15 mouse cellular contexts compared by ENCODE assay signal in genomic region chr17:45578242-45578641, GRCm38 (mm10). TPM values are rescaled to one million over a fixed set of nuclear protein-coding genes. Genes with fewer than 3 reads are reported as not detected.
DNase-seq lines count a peak whose midpoint lies in the region; ATAC-seq and TF ChIP-seq lines count a peak whose summit lies in the region.
"Had no signal": no experiment of that assay in that cellular context is flagged by ENCODE, and none has a peak within 500 bp of the region (broad histone marks: within the 10 kb centered on the region; RNA-seq: fewer than 3 reads in every experiment).

No protein-coding gene starts in this region.

- intact Hi-C loops in gastrocnemius, adult 2 months (cut with DNase I), result no loop called here
- intact Hi-C loops in gastrocnemius, postnatal 36 days (cut with DNase I), result no loop called here

- no peak for TF ChIP-seq CTCF in gastrocnemius, adult 2 months (IDR thresholded peaks at IDR 0.05)
- no peak for TF ChIP-seq CTCF in ES-Bruce4 (IDR thresholded peaks at IDR 0.05; ENCODE audit: low read depth, low read length)

- no peaks in the 10 kb centered on the region for H3K36me3 ChIP-seq in kidney, embryonic 16.5 days (ENCODE audit: insufficient read depth, low read length)
- H3K36me3 ChIP-seq in ES-Bruce4 (ENCODE audit: control insufficient read depth, insufficient read depth, low read length, poor library complexity, severe bottlenecking), result no peaks in the 10 kb centered on the region
- H3K36me3 ChIP-seq in liver, embryonic 13.5 days, result no peaks in the 10 kb centered on the region
- H3K36me3 ChIP-seq: forebrain, embryonic 15.5 days; intestine, embryonic 15.5 days had no signal

- no peak for DNase-seq in gastrocnemius, adult 2 months
- DNase-seq in gastrocnemius, postnatal 36 days, result no peak
- DNase-seq in kidney, adult 18-20 months, result no peak
- no peak for DNase-seq in liver, embryonic 13.5 days
- DNase-seq in testis, postnatal 14 days (ENCODE audit: low spot score), result no peak
- DNase-seq in adrenal gland, postnatal 25 days, result no peak
- DNase-seq: layer of hippocampus, adult 9-11 months; thymus, adult 18-20 months had no signal

- WGBS in kidney, embryonic 16.5 days, result 67% methylated on average over 5 of the region's 5 CpGs
- WGBS in liver, embryonic 13.5 days (ENCODE audit: insufficient replicate concordance), result 62% methylated on average over 5 of the region's 5 CpGs

- H3K4me3 ChIP-seq in gastrocnemius, adult 2 months, result no peak overlapping the region
- no peak overlapping the region for H3K4me3 ChIP-seq in kidney, embryonic 16.5 days (ENCODE audit: low read length)
- H3K4me3 ChIP-seq in ES-Bruce4 (ENCODE audit: low read depth, low read length), result no peak overlapping the region
- no peak overlapping the region for H3K4me3 ChIP-seq in liver, embryonic 13.5 days (replicated peaks)
- H3K4me3 ChIP-seq: forebrain, embryonic 15.5 days; intestine, embryonic 15.5 days had no signal

- H3K9me3 ChIP-seq in kidney, embryonic 16.5 days (ENCODE audit: low read length), result no peaks in the 10 kb centered on the region
- no peaks in the 10 kb centered on the region for H3K9me3 ChIP-seq in ES-Bruce4 (replicated peaks; ENCODE audit: control insufficient read depth, insufficient read depth, low read length, poor library complexity, severe bottlenecking)
- H3K9me3 ChIP-seq in liver, embryonic 13.5 days (replicated peaks), result no peaks in the 10 kb centered on the region
- H3K9me3 ChIP-seq: forebrain, embryonic 15.5 days; G1E; intestine, embryonic 15.5 days had no signal

- H3K27ac ChIP-seq in gastrocnemius, adult 2 months, result peak overlapping the region; percentile 1; the same call in 1 of the 2 replicates
- H3K27ac ChIP-seq in kidney, embryonic 16.5 days (ENCODE audit: low read length), result peak overlapping the region; percentile 9; the same call in 1 of the 2 replicates
- peak overlapping the region; percentile 33 for H3K27ac ChIP-seq in ES-Bruce4 (ENCODE audit: insufficient read depth, low read length)
- peak overlapping the region; percentile 37; the same call in 1 of the 2 replicates for H3K27ac ChIP-seq in liver, embryonic 13.5 days
- H3K27ac ChIP-seq: forebrain, embryonic 15.5 days; intestine, embryonic 15.5 days had no signal

- H3K9ac ChIP-seq in kidney, embryonic 16.5 days (replicated peaks; ENCODE audit: low read length), result no peak overlapping the region
- no peak overlapping the region for H3K9ac ChIP-seq in ES-Bruce4 (ENCODE audit: low read depth, poor library complexity, severe bottlenecking)
- no peak overlapping the region; the same call in 1 of the 2 replicates for H3K9ac ChIP-seq in liver, embryonic 13.5 days
- H3K9ac ChIP-seq: forebrain, embryonic 15.5 days; intestine, embryonic 15.5 days had no signal

- H3K4me2 ChIP-seq in kidney, embryonic 16.5 days (replicated peaks; ENCODE audit: low read depth, low read length), result no peak overlapping the region
- H3K4me2 ChIP-seq in liver, embryonic 13.5 days, result no peak overlapping the region
- H3K4me2 ChIP-seq: forebrain, embryonic 15.5 days; intestine, embryonic 15.5 days had no signal

- no peaks in the 10 kb centered on the region for H3K27me3 ChIP-seq in kidney, embryonic 16.5 days (ENCODE audit: insufficient read depth, low read length)
- H3K27me3 ChIP-seq in ES-Bruce4 (ENCODE audit: control insufficient read depth, insufficient read depth, low read length, poor library complexity, severe bottlenecking), result no peaks in the 10 kb centered on the region
- H3K27me3 ChIP-seq in liver, embryonic 13.5 days, result no peaks in the 10 kb centered on the region
- H3K27me3 ChIP-seq: forebrain, embryonic 15.5 days; intestine, embryonic 15.5 days had no signal

- ATAC-seq in kidney, embryonic 16.5 days (ENCODE audit: low FRiP score, low TSS enrichment), result no peak
- no peak for ATAC-seq in liver, embryonic 13.5 days (ENCODE audit: low read depth)
- ATAC-seq: forebrain, embryonic 15.5 days; intestine, embryonic 15.5 days had no signal

- TF ChIP-seq POLR2A in ES-Bruce4 (IDR thresholded peaks at IDR 0.05; ENCODE audit: insufficient read depth, low read length), result no peak

- H3K4me1 ChIP-seq in kidney, embryonic 16.5 days (ENCODE audit: insufficient read depth, low read length), result peaks cover 21% of the 10 kb centered on the region
- peaks cover 4% of the 10 kb centered on the region for H3K4me1 ChIP-seq in ES-Bruce4 (ENCODE audit: control insufficient read depth, insufficient read depth, low read length)
- peaks cover 72% of the 10 kb centered on the region for H3K4me1 ChIP-seq in liver, embryonic 13.5 days (replicated peaks)

- no peak for TF ChIP-seq EP300 in ES-Bruce4 (IDR thresholded peaks at IDR 0.05; ENCODE audit: insufficient read depth, low read depth, low read length)

RNA-seq across cellular contexts. Expression of gene Hsp90ab1, which starts 5.2 kb away (rescaled TPM):
- total RNA-seq in gastrocnemius, adult 2 months (2021), result 1,000 to 10,000 TPM; 1,106 to 1,162 TPM
- total RNA-seq in gastrocnemius, postnatal 36 days (2021), result 100 to 1,000 TPM; 866 to 924 TPM
- 1,922 and 2,030 TPM in 2 replicates for polyA plus RNA-seq in kidney, embryonic 16.5 days (2015; fragmentation: Nextera tagmentation; extraction: Ambion mirVana)
- polyA plus RNA-seq in ES-Bruce4 (2011; ENCODE audit: insufficient read depth, insufficient read length, low read depth, missing spikeins), result 3,626 and 3,708 TPM in 2 replicates
- polyA plus RNA-seq in liver, embryonic 13.5 days (2015; fragmentation: Nextera tagmentation; extraction: Ambion mirVana), result 1,012 and 1,064 TPM in 2 replicates
- total RNA-seq in adrenal gland, postnatal 25 days (2021), result 1,940 and 2,378 TPM in 2 replicates

RNA-seq across cellular contexts. Expression of gene Slc35b2, which starts 14.6 kb away (rescaled TPM):
- total RNA-seq in gastrocnemius, adult 2 months (2021), result 10 to 100 TPM; 16.0 to 17.3 TPM
- 10 to 100 TPM; 17.3 to 21.4 TPM for total RNA-seq in gastrocnemius, postnatal 36 days (2021)
- polyA plus RNA-seq in kidney, embryonic 16.5 days (2015; fragmentation: Nextera tagmentation; extraction: Ambion mirVana), result 159 and 170 TPM in 2 replicates
- 28.2 and 31.7 TPM in 2 replicates for polyA plus RNA-seq in ES-Bruce4 (2011; ENCODE audit: insufficient read depth, insufficient read length, low read depth, missing spikeins)
- 58.0 and 58.6 TPM in 2 replicates for polyA plus RNA-seq in liver, embryonic 13.5 days (2015; fragmentation: Nextera tagmentation; extraction: Ambion mirVana)
- total RNA-seq in adrenal gland, postnatal 25 days (2021), result 59.6 and 74.2 TPM in 2 replicates

RNA-seq across cellular contexts. Expression of gene Slc29a1, which starts 21.2 kb away (rescaled TPM):
- total RNA-seq in gastrocnemius, adult 2 months (2021), result 10 to 100 TPM; 27.4 to 44.7 TPM
- total RNA-seq in gastrocnemius, postnatal 36 days (2021), result 10 to 100 TPM; 30.3 to 35.8 TPM
- polyA plus RNA-seq in kidney, embryonic 16.5 days (2015; fragmentation: Nextera tagmentation; extraction: Ambion mirVana), result 107 and 116 TPM in 2 replicates
- 132 and 134 TPM in 2 replicates for polyA plus RNA-seq in ES-Bruce4 (2011; ENCODE audit: insufficient read depth, insufficient read length, low read depth, missing spikeins)
- polyA plus RNA-seq in liver, embryonic 13.5 days (2015; fragmentation: Nextera tagmentation; extraction: Ambion mirVana), result 215 and 233 TPM in 2 replicates
- total RNA-seq in adrenal gland, postnatal 25 days (2021), result 151 and 173 TPM in 2 replicates

RNA-seq across cellular contexts. Expression of gene Nfkbie, which starts 22.7 kb away (rescaled TPM):
- under 1 TPM; 0.36 to 0.43 TPM for total RNA-seq in gastrocnemius, adult 2 months (2021)
- total RNA-seq in gastrocnemius, postnatal 36 days (2021), result under 1 TPM; 0.64 to 0.79 TPM
- 5.9 and 6.4 TPM in 2 replicates for polyA plus RNA-seq in kidney, embryonic 16.5 days (2015; fragmentation: Nextera tagmentation; extraction: Ambion mirVana)
- 2.7 and 3.0 TPM in 2 replicates for polyA plus RNA-seq in ES-Bruce4 (2011; ENCODE audit: insufficient read depth, insufficient read length, low read depth, missing spikeins)
- 1.4 and 1.6 TPM in 2 replicates for polyA plus RNA-seq in liver, embryonic 13.5 days (2015; fragmentation: Nextera tagmentation; extraction: Ambion mirVana)
- total RNA-seq in adrenal gland, postnatal 25 days (2021), result 3.1 and 3.6 TPM in 2 replicates

RNA-seq across cellular contexts. Expression of gene Mymx, which starts 23.7 kb away (rescaled TPM):
- total RNA-seq in gastrocnemius, adult 2 months (2021), result under 1 TPM in 1 of 2 experiments, not detected in 1; 0.36 TPM
- 1 to 10 TPM in 1 of 2 experiments, under 1 TPM in 1; 0.33 to 1.2 TPM for total RNA-seq in gastrocnemius, postnatal 36 days (2021)
- polyA plus RNA-seq in kidney, embryonic 16.5 days (2015; fragmentation: Nextera tagmentation; extraction: Ambion mirVana), result 6.2 and 7.4 TPM in 2 replicates
- 19.2 and 22.6 TPM in 2 replicates for polyA plus RNA-seq in ES-Bruce4 (2011; ENCODE audit: insufficient read depth, insufficient read length, low read depth, missing spikeins)
- 0.42 and 0.59 TPM in 2 replicates for polyA plus RNA-seq in liver, embryonic 13.5 days (2015; fragmentation: Nextera tagmentation; extraction: Ambion mirVana)
- total RNA-seq in adrenal gland, postnatal 25 days (2021), result not detected in 2 replicates
- total RNA-seq: G1E; left cerebral cortex, postnatal 36 days; monocyte, adult 5-6 weeks had no signal
- polyA plus RNA-seq: forebrain, embryonic 15.5 days; G1E had no signal
